Mouse (Mus musculus) embryonic facial prominence, embryonic 10.5 days (tissue): ENCODE results near the gene Hint3. TPM values are rescaled to one million over a fixed set of nuclear protein-coding genes. Genes with fewer than 3 reads are reported as not detected.
A peak's percentile ranks its signal among the peaks of the same experiment; 100 is the strongest.
"Not testable (repeated sequence)": the region's sequence is repeated elsewhere in the genome, so short reads cannot be mapped to it uniquely, and the experiment has no call there.

Experiments
- DNase-seq: peaks from one replicate; pipeline ENCODE4 v3.0.0-alpha.2; 2017; ENCODE audit warnings: low spot score
- H3K27ac ChIP-seq: fragments of 300-500 bp; sonication (generic); replicated peaks from 2 replicates; pipeline ENCODE4 v1.5.1; 2016; ENCODE audit warnings: mild to moderate bottlenecking
- H3K27me3 ChIP-seq: fragments of 300-500 bp; sonication (generic); replicated peaks from 2 replicates; pipeline ENCODE4 v1.6.1; 2016; ENCODE audit warnings: low read depth, mild to moderate bottlenecking; ENCODE audit not compliant: poor library complexity, severe bottlenecking
- H3K36me3 ChIP-seq: fragments of 300-500 bp; sonication (generic); replicated peaks from 2 replicates; pipeline ENCODE4 v1.6.1; 2016; ENCODE audit warnings: mild to moderate bottlenecking, moderate library complexity
- H3K4me1 ChIP-seq: fragments of 300-500 bp; sonication (generic); 2 replicates; pipeline ENCODE4 v1.6.1; 2016
- H3K4me3 ChIP-seq: fragments of 300-500 bp; sonication (generic); 2 replicates; pipeline ENCODE4 v1.5.1; 2016; ENCODE audit warnings: mild to moderate bottlenecking, moderate library complexity
- H3K9me3 ChIP-seq: fragments of 300-500 bp; sonication (generic); 2 replicates; pipeline ENCODE4 v1.6.1; 2016; ENCODE audit warnings: mild to moderate bottlenecking
- WGBS: fragments of 180-500 bp; shearing (Covaris S2); methylation state at CpG from one replicate; pipeline ENCODE4 v1.1.7; 2016; 5-methylcytosine and 5-hydroxymethylcytosine counted together
- polyA plus RNA-seq: library from polyadenylated mRNA; unstranded; fragments of >200 nt; fragmentation: Nextera tagmentation; extraction: Ambion mirVana; gene quantifications from 2 replicates; pipeline ENCODE4 v1.2.1, GENCODE M21; 2016

Gene Hint3
- 14.2 TPM in 2 replicates for polyA plus RNA-seq

DNA sequence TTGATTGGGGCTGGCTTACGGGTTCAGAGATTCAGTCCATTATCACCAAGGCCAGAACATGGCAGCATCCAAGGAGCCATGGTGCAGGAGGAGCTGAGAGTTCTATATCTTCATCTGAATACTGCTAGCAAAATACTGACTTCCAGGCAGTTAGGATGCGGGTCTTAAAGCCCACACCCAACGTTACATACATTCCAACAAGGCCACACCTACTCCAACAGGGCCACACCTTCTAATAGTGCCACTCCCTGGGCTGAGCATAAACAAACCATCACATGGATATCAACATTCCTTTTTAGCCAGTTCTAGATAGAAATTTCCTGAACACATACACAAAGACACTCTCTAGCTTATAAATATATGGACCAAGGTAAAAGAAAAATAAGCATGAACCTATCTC lies at the start of gene Hint3:
Gene Hint3, minus strand, starts transcription at position 120 of the 400 bp plus-strand sequence.
- no peak for DNase-seq
- no peaks in the 10 kb centered on the region for H3K27me3 ChIP-seq
- H3K9me3 ChIP-seq: no peaks in the 10 kb centered on the region
- no peaks in the 10 kb centered on the region for H3K36me3 ChIP-seq
- H3K4me1 ChIP-seq: no peaks in the 10 kb centered on the region
- no peak within 1 kb of the TSS for H3K4me3 ChIP-seq
- H3K27ac ChIP-seq: no peak within 1 kb of the TSS
- 87% methylated on average over 3 of the region's 3 CpGs for WGBS

DNA sequence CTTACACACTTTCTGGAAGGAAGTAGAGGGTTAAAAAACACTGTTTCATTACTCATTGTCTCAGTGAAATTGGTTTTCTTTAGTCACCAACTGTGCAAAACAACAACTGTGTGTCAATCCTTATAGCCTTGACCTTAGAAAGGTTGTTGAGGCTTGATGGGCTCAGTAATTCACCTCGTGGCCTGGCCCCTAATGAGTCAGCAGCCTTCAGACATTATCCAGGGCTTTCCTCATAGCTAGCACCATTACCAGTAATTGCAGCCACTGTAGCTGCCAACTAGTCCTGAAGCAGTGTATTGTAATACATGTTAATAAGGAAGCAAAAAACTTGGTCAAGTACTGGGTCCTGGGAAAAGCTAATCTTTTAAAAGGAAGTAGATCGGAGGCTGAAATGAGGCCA lies 48.6 kb upstream of the Hint3 start:
- H3K27me3 ChIP-seq: no peaks in the 10 kb centered on the region
- WGBS: 85% methylated on average over 2 of the region's 2 CpGs

DNA sequence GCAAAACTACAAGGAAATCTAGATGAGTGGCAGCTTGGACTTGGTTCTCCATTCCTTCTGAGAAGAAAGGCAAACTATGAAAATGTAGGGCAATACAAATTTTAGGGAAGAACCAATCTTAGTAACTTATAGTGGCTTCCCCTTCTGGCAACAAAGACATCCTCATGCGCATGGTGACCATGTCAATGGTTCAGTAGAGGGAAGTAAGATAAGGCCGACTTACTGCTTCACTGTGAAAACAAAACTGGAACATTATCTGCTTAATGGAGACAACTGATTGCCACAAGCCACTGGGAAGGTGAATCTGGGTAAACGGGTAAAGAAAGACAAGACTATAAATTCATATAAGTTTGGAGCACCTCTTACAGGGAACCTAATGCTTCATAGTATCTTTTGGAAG lies 45.4 kb upstream of the Hint3 start:
- WGBS: 91% methylated on average over 3 of the region's 3 CpGs
- Histone ChIP-seq H3K4me1 (no peaks in the 10 kb centered on the region), H3K27me3 (no peaks in the 10 kb centered on the region), H3K36me3 (peaks cover 7% of the 10 kb centered on the region; the same call in 1 of the 2 replicates), H3K9me3 (no peaks in the 10 kb centered on the region), H3K27ac (no peak overlapping the region), H3K4me3 (no peak overlapping the region)
- DNase-seq: no peak

More for the DNA sequence above, 48.6 kb upstream of the Hint3 start:
- no peak overlapping the region for H3K4me3 ChIP-seq
- H3K36me3 ChIP-seq: no peaks in the 10 kb centered on the region
- H3K27ac ChIP-seq: no peak overlapping the region
- H3K9me3 ChIP-seq: no peaks in the 10 kb centered on the region
- no peak for DNase-seq
- H3K4me1 ChIP-seq: no peaks in the 10 kb centered on the region

DNA sequence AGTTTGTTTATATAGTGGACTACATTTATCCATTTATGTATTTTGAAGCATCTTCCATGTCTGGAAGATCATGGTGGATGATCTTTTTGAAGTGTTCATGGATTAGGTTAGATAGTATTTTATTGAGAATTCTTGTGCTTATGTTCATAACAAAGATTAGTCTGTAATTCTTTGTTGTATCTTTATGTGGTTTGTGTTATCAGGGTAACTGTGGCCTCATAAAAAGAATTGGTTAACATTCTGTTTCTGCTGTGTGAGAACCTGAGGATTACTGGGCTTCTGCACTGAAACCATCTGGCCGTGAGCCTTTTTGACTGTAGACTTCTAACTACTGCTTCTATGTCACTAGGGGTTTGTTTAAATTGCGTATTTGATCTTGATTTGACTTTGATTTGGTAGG lies 37.1 kb upstream of the Hint3 start:
- H3K4me1 ChIP-seq: no peaks in the 10 kb centered on the region
- no peak overlapping the region for H3K27ac ChIP-seq
- H3K9me3 ChIP-seq: no peaks in the 10 kb centered on the region
- no peak overlapping the region for H3K4me3 ChIP-seq
- 83% methylated on average over 2 of the region's 2 CpGs for WGBS
- DNase-seq: no peak
- peaks cover 7% of the 10 kb centered on the region; the same call in 1 of the 2 replicates for H3K36me3 ChIP-seq
- H3K27me3 ChIP-seq: no peaks in the 10 kb centered on the region

DNA sequence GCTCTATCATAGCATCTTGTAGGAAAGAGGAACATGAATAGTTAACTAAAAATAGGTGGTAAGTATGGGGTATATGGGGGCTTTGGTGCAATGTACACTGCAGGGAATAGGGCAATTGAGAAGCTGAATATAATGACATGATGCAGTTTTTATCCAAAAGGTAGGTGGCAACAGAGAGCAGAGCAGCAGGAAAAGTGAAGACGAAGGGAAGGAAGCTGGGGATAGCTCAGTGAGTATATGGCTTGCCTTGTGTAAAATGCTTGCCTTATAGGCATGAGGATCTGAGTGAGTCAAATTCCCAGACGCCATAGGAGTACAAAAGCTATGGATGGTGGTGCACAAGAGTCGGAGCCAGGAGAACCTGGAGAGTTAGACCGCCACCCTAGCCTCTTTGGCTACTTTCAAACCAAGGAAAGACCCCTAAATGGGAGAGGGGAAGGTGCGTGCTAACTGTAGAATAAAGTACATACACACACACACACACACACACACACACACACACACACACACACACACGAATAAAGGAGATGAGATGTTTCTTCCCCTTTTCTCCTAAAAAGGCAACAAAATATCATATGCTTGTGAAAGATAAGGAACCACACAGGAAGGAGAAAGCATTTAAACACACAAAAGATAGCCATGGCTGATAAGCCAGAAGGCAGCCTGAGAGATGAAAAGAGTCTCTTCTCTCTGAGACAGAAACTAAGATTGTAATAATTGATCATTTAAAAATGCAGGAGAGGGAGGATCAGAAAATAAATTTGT lies 31.3 kb upstream of the Hint3 start:
- H3K27me3 ChIP-seq: no peaks in the 10 kb centered on the region
- peaks cover 7% of the 10 kb centered on the region for H3K4me1 ChIP-seq
- H3K27ac ChIP-seq: no peak overlapping the region
- H3K4me3 ChIP-seq: no peak overlapping the region
- DNase-seq: no peak
- WGBS: 88% methylated on average over 6 of the region's 6 CpGs
- no peaks in the 10 kb centered on the region for H3K9me3 ChIP-seq
- peaks cover 12% of the 10 kb centered on the region; the same call in 1 of the 2 replicates for H3K36me3 ChIP-seq

DNA sequence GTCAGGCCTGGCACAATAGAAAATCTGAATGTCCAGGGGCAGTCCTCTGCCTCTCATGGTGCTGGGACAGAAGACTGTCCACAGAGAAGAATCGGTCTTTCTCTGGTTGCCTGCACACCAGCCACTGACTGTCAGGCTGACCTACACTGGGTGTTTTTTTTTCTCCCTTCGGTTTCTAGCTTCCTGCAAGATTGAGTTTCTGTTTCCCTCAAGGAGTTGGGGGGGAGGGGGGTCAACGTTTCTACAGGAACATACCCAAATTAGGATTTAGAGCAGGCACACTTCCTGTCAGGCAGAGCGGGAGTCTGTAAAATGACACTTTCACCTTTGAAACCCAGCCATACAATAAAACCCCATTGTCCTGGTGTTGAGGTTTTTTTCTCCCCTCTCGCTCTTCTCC lies 26.2 kb upstream of the Hint3 start:
- Histone ChIP-seq H3K4me1 (peaks cover 20% of the 10 kb centered on the region), H3K9me3 (no peaks in the 10 kb centered on the region), H3K27ac (peak overlapping the region; percentile 81), H3K36me3 (peaks cover 31% of the 10 kb centered on the region), H3K4me3 (peak overlapping the region; percentile 51), H3K27me3 (no peaks in the 10 kb centered on the region)
- peak; percentile 77 for DNase-seq
- WGBS: 6% methylated on average over 5 of the region's 5 CpGs

DNA sequence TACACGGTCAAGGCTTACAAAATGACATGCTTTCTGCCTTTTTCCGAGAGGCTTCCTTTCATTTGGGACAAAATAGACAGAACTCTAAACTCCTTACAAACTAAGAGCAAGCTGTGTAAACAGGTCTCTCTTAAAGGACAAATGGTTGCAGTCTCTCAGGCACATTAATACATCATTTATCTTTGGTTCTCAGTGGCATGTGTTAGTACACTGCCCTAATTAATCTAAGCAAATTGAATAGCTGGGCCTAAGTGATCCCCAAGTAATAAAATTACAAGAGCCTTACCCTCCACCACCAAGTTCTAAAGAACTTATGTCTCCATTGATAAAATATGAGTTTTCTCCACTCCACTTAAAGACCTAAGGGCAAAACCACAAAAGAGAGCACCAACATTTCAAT lies 18.2 kb upstream of the Hint3 start:
- Histone ChIP-seq H3K27me3 (no peaks in the 10 kb centered on the region), H3K4me1 (no peaks in the 10 kb centered on the region), H3K4me3 (no peak overlapping the region), H3K36me3 (peaks cover 25% of the 10 kb centered on the region), H3K27ac (no peak overlapping the region), H3K9me3 (no peaks in the 10 kb centered on the region)
- WGBS: 54% methylated on average over 2 of the region's 2 CpGs
- no peak for DNase-seq

DNA sequence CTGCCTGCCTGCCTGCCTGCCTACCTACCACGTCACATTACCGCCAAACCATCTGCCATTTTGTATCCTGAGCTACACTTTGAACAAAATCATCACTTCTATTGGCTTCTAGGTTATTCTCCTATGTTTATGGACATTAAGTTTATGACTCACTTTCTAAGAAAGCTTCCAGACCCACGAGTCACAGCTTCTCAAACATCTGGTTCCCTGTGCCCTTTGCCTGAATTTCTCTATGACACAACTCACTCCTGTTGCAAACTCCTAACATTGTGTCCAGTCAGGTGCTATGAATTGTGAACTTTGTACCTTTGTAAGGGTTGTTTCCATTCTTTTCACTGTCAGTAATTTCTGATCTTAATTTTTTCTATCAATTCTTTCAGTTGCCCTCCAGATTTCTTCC lies 8.8 kb upstream of the Hint3 start:
- H3K9me3 ChIP-seq: no peaks in the 10 kb centered on the region
- DNase-seq: no peak
- no peaks in the 10 kb centered on the region for H3K36me3 ChIP-seq
- no peaks in the 10 kb centered on the region for H3K27me3 ChIP-seq
- H3K4me3 ChIP-seq: no peak overlapping the region
- WGBS: 85% methylated on average over 3 of the region's 3 CpGs
- H3K27ac ChIP-seq: no peak overlapping the region
- no peaks in the 10 kb centered on the region for H3K4me1 ChIP-seq

DNA sequence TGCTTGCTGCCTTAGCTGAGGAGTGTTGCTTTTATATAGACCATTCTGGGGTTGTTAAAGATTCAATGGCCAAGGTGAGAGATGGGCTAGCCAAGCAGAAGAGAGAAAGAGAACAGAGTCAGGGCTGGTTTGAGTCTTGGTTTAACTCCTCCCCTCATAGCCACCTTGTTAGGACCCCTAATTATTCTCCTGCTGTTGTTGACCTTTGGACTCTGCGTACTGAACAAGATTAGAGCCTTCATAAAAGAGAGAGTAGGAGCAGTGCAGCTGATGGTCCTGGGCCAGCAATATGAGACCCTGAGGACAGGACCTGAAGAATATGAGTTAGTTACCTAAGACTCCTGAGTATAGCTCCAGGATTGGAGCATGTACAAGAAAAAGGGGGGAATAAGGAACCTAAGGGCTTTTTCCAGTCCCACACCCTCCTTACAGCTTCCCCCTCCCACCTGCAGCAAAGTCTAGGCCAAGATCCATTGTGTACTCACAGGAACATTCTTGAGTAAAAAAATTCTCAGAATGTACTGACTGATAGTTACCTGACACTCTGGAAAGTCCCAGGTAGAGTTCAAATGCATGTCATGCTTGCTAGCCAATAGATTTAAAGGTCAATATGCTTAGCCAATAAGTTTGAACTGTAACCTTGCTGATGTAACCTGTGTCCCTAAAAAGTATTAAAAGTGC lies 7.2 kb upstream of the Hint3 start:
- not testable (repeated sequence) for H3K27me3 ChIP-seq, H3K9me3 ChIP-seq, H3K36me3 ChIP-seq, H3K27ac ChIP-seq, DNase-seq, H3K4me3 ChIP-seq, H3K4me1 ChIP-seq
- 85% methylated on average over 1 of the region's 1 CpGs for WGBS

DNA sequence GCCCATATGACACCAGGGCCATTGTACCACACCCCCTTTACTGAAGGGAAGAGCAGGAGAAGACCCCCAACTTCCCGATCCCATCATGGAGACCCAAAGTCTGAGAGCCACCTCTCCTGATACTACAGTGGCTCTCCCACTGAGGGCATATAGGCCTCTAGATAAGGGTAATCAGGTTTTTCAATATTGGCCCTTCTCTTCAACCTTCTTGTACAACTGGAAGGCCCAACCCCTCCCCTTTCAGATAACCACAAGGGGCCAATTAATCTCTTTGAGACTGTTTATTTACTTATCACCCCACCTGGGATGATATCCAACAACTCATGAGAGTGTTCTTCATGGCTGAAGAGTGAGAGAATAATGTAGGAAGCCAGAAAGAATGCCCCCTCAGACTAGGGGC lies 3.3 kb upstream of the Hint3 start:
- DNase-seq: no peak
- WGBS: 89% methylated on average over 1 of the region's 1 CpGs
- no peaks in the 10 kb centered on the region for H3K9me3 ChIP-seq
- no peaks in the 10 kb centered on the region for H3K4me1 ChIP-seq
- no peaks in the 10 kb centered on the region for H3K36me3 ChIP-seq
- no peaks in the 10 kb centered on the region for H3K27me3 ChIP-seq
- no peak overlapping the region for H3K27ac ChIP-seq
- H3K4me3 ChIP-seq: no peak overlapping the region

DNA sequence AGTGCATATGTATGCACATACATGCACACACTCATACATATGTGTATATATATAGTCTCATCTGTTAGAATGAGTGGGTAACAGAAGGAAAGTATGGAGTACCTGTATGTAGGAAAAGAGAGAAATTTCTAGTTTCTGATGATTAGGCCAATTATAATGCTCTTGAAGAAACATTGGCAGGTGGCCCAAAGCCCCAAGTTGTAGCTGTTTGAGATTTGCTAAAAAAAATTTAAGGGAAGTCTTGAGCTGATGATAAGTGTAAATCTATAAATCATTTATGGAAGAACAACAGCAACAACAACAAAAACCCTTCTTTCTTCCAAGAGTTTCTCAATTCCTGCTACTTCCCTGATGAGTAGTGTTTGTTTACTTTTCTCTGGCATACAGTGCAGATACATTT lies 545 bp upstream of the Hint3 start:
- Histone ChIP-seq H3K4me1 (no peaks in the 10 kb centered on the region), H3K36me3 (no peaks in the 10 kb centered on the region), H3K27me3 (no peaks in the 10 kb centered on the region), H3K4me3 (no peak overlapping the region), H3K27ac (no peak overlapping the region), H3K9me3 (no peaks in the 10 kb centered on the region)
- DNase-seq: no peak

DNA sequence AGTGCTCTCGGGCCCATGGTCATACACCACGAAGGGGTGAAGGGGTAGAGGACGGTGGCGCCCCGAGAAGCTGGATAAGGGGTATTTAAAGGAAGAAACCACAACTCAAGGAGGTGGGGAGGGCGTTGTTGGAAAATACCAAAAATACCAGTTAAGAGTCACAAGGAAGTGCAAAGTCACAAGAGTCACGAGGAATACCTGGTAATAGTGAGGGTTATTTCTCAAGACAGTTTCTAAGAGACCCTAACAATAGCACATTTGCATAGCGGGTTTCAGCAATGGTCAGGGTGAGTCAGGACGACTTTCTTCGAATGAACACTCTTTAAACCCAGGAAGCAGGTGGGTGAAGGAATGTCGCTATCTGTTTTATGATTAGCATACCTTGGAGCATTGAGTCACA lies 988 bp downstream of the Hint3 start:
- H3K36me3 ChIP-seq, H3K4me1 ChIP-seq: not testable (repeated sequence)
- 91% methylated on average over 11 of the region's 11 CpGs for WGBS

DNA sequence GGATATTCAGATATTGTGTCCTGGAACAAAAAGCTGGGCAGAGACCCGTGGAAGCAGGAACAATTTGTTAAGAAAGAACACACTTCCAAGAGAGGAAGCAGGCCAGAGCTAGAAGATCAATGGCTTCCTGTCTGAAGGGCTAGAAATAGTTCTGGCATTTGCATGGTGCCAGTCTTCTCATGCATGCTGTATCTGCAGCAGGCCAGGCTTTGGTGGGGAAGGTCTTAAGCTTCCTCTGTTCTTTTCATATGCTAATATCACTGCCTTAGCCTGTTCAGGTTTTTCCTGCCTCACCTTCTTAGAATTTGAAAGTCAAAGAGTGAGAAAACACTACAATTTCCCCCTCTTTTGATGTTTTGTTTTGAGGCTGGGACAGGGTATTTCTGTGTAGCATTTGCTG lies 1.9 kb downstream of the Hint3 start:
- WGBS: 49% methylated on average over 1 of the region's 1 CpGs
- Histone ChIP-seq H3K27me3 (no peaks in the 10 kb centered on the region), H3K27ac (no peak overlapping the region), H3K36me3 (no peaks in the 10 kb centered on the region), H3K9me3 (no peaks in the 10 kb centered on the region), H3K4me1 (no peaks in the 10 kb centered on the region), H3K4me3 (no peak overlapping the region)
- no peak for DNase-seq

More for the DNA sequence above, 988 bp downstream of the Hint3 start:
- not testable (repeated sequence) for H3K4me3 ChIP-seq, DNase-seq, H3K9me3 ChIP-seq, H3K27ac ChIP-seq, H3K27me3 ChIP-seq
